Mouse (Mus musculus) liver, embryonic 15.5 days (tissue): ENCODE measurements at regions not wholly inside any gene's neighbourhood (a gene's known extent, or its start where the extent isn't known, plus 50 kb on each side); places are given as distances from the start of the nearest gene placed in this dataset.

Experiments
- ATAC-seq: fragments of 200-750 bp; cut with Nextera tagmentation; 2 replicates; pipeline ENCODE4 v1.8.0; 2017; ENCODE audit warnings: moderate number of reproducible peaks, mild to moderate bottlenecking, moderate library complexity; ENCODE audit not compliant: insufficient read depth
- H3K27ac ChIP-seq: fragments of 300-500 bp; sonication (generic); replicated peaks from 2 replicates; pipeline ENCODE4 v1.5.1; 2015; ENCODE audit warnings: mild to moderate bottlenecking, inconsistent platforms
- H3K27me3 ChIP-seq: fragments of 300-500 bp; sonication (generic); 2 replicates; pipeline ENCODE4 v1.6.1; 2015; ENCODE audit warnings: mild to moderate bottlenecking, inconsistent platforms
- H3K36me3 ChIP-seq: fragments of 300-500 bp; sonication (generic); replicated peaks from 2 replicates; pipeline ENCODE4 v1.6.1; 2015; ENCODE audit warnings: moderate library complexity, mild to moderate bottlenecking, inconsistent platforms
- H3K4me1 ChIP-seq: fragments of 300-500 bp; sonication (generic); replicated peaks from 2 replicates; pipeline ENCODE4 v1.6.1; 2015; ENCODE audit warnings: inconsistent platforms
- H3K4me2 ChIP-seq: fragments of 300-500 bp; sonication (generic); 2 replicates; pipeline ENCODE4 v1.6.1; 2015; ENCODE audit warnings: moderate library complexity, mild to moderate bottlenecking, inconsistent platforms
- H3K4me3 ChIP-seq: fragments of 300-500 bp; sonication (generic); replicated peaks from 2 replicates; pipeline ENCODE4 v1.5.1; 2015; ENCODE audit warnings: mild to moderate bottlenecking, inconsistent platforms
- H3K9ac ChIP-seq: fragments of 300-500 bp; sonication (generic); 2 replicates; pipeline ENCODE4 v1.6.1; 2015; ENCODE audit warnings: moderate library complexity, mild to moderate bottlenecking, inconsistent platforms
- H3K9me3 ChIP-seq: fragments of 300-500 bp; sonication (generic); replicated peaks from 2 replicates; pipeline ENCODE4 v1.6.1; 2016; ENCODE audit warnings: inconsistent platforms
- WGBS: fragments of 180-500 bp; shearing (Covaris S2); methylation state at CpG from one replicate; pipeline ENCODE4 v1.1.7; 2015; ENCODE audit warnings: mixed read lengths; ENCODE audit not compliant: insufficient replicate concordance; 5-methylcytosine and 5-hydroxymethylcytosine counted together

DNA sequence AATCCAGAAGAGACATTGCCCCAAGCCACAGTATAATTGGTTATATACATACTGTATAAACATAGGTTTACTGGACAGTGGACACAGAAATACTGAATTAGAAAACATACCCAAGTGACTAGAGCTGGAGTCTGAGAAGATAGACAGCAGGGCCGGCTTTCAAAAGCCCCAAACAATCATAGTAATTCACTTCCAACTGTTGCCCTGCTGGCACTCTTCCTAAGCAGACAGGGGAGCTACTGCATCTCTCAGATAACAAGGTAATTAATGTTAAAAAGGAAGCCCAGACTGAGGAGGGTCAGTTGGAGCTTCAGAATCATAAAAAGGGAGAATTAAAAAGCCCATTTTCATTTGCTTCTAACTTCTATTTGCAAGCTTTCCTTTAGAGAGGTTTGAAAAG lies 764.5 kb downstream of the Vgll3 start:
- Histone ChIP-seq H3K36me3 (no peaks in the 10 kb centered on the region), H3K27me3 (no peaks in the 10 kb centered on the region), H3K4me1 (no peaks in the 10 kb centered on the region), H3K9ac (no peak overlapping the region), H3K27ac (no peak overlapping the region), H3K4me3 (no peak overlapping the region), H3K9me3 (no peaks in the 10 kb centered on the region), H3K4me2 (no peak overlapping the region)
- ATAC-seq: no peak
- 53% methylated on average over 1 of the region's 1 CpGs for WGBS

DNA sequence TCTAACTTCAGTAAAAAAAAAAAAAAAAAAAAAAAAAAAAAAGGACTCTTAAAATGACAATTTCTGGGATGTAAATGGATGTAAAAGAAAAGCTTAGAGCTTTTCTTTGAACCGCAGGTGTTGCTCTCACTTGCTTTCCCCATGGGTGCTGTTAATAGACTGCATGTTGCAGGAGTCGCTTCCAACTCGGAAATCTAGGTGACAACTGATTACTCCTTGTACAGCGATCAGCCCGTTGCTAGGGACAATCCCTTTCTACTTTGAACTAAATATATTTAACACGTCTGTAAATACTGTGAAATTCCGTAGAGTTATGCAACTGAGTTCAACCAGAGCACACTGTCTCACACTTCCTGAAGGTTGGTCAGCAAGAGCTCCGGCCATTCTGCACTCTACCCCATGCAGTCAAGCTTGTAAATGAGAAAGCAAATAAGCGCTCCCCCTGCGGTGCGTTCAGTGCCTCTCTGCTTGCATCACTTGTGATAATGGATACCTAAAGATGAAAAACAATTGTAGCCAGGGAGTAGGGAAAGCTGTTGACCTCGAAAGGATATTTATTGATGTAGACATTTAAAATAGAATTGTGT lies 770.7 kb downstream of the Vgll3 start:
- 11% methylated on average over 12 of the region's 12 CpGs for WGBS
- Histone ChIP-seq H3K27ac (no peak overlapping the region), H3K4me3 (no peak overlapping the region), H3K9ac (no peak overlapping the region), H3K4me2 (no peak overlapping the region), H3K36me3 (no peaks in the 10 kb centered on the region), H3K9me3 (no peaks in the 10 kb centered on the region), H3K27me3 (no peaks in the 10 kb centered on the region), H3K4me1 (no peaks in the 10 kb centered on the region)
- ATAC-seq: 0 out of 2 replicates have a peak, but pooled peaks have one; percentile 28

DNA sequence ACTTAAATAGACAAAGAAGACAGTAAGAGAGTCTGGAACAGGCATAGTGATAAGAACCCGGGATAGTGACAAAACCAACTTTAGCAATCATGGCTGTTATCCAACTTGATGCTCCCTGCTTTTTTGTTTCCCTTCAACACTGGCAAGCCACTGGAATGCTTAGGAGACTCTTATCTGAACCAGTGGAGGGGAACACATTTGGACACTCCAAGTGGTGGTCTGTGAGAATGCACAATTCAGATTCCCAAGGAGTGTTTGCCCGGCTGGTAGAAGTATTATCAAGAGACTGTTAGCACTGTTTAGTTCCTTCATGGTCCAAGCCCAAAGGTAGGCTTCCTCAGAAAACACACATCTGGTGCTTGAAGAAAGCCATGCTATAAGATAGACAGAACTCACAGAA lies 787.2 kb downstream of the Vgll3 start:
- H3K4me2 ChIP-seq: no peak overlapping the region
- H3K9ac ChIP-seq: no peak overlapping the region
- H3K9me3 ChIP-seq: no peaks in the 10 kb centered on the region
- H3K4me3 ChIP-seq: no peak overlapping the region
- 63% methylated on average over 2 of the region's 2 CpGs for WGBS
- ATAC-seq: no peak
- H3K36me3 ChIP-seq: no peaks in the 10 kb centered on the region
- H3K27me3 ChIP-seq: no peaks in the 10 kb centered on the region
- H3K27ac ChIP-seq: no peak overlapping the region
- no peaks in the 10 kb centered on the region for H3K4me1 ChIP-seq

DNA sequence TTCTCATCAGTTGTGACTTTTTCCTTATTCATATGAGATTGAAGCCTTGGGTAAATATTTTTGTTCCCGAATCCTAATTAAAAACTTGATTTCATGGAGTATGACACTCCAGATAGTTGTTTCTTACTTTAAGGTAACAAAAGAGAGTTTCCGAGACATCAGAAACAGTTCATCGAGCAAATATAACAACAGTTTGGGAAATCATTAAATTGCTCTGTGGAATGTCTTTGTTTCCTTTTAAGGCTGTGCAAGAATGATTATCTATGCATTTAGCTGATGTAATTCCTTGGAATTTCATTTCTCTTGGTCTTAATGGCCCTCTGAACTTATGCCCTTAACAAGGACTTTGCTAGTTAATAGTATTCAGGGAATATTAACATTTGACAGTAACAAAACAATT lies 787.6 kb downstream of the Vgll3 start:
- Histone ChIP-seq H3K9me3 (no peaks in the 10 kb centered on the region), H3K27ac (no peak overlapping the region), H3K4me1 (no peaks in the 10 kb centered on the region), H3K4me2 (no peak overlapping the region), H3K4me3 (no peak overlapping the region), H3K27me3 (no peaks in the 10 kb centered on the region), H3K9ac (no peak overlapping the region), H3K36me3 (no peaks in the 10 kb centered on the region)
- no peak for ATAC-seq
- WGBS: 61% methylated on average over 3 of the region's 3 CpGs

DNA sequence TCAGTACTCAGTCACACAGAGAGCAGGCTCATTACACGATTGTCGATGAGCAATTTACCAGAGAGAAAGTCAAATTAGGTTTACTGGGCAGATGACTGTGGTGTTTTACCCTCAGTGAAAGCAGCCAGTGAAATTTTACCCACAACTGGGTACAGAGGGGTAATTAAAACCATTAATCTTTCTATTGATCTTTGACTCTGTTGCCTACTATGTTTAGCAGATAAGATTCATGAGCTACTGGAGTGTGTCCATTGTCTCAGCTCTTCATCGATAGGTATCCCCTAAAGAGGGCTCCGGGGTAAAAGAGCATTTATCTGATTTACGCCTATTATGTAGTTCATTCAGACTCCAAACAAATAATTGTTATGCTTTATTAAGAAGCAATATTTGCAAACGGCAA lies 788.8 kb downstream of the Vgll3 start:
- Histone ChIP-seq H3K9ac (no peak overlapping the region), H3K4me3 (no peak overlapping the region), H3K4me1 (no peaks in the 10 kb centered on the region), H3K27me3 (no peaks in the 10 kb centered on the region), H3K9me3 (no peaks in the 10 kb centered on the region), H3K27ac (no peak overlapping the region), H3K36me3 (no peaks in the 10 kb centered on the region), H3K4me2 (no peak overlapping the region)
- 71% methylated on average over 6 of the region's 6 CpGs for WGBS
- ATAC-seq: no peak
